Mouse (Mus musculus) forebrain, embryonic 11.5 days (tissue): Measurements from ENCODE around the gene Exoc3l2. TPM values are rescaled to one million over a fixed set of nuclear protein-coding genes. Genes with fewer than 3 reads are reported as not detected.

Experiments
- ATAC-seq: fragments of 200-750 bp; cut with Nextera tagmentation; replicated peaks from 2 replicates; pipeline ENCODE4 v1.8.0; 2017; ENCODE audit warnings: moderate TSS enrichment; ENCODE audit not compliant: low FRiP score
- DNase-seq: peaks from one replicate; pipeline ENCODE4 v3.0.0-alpha.2; 2017; ENCODE audit warnings: low spot score
- H3K27ac ChIP-seq: fragments of 300-500 bp; sonication (generic); 2 replicates; pipeline ENCODE4 v1.5.1; 2014; ENCODE audit warnings: low read depth, low read length
- H3K27me3 ChIP-seq: fragments of 300-500 bp; sonication (generic); 2 replicates; pipeline ENCODE4 v1.6.1; 2014; ENCODE audit warnings: mild to moderate bottlenecking, low read length, mixed read lengths; ENCODE audit not compliant: control insufficient read depth, insufficient read depth
- H3K36me3 ChIP-seq: fragments of 300-500 bp; sonication (generic); 2 replicates; pipeline ENCODE4 v1.6.1; 2014; ENCODE audit warnings: mild to moderate bottlenecking, low read length, moderate library complexity, mixed read lengths; ENCODE audit not compliant: control insufficient read depth, insufficient read depth
- H3K4me1 ChIP-seq: fragments of 300-500 bp; sonication (generic); replicated peaks from 2 replicates; pipeline ENCODE4 v1.6.1; 2014; ENCODE audit warnings: low read length, mixed read lengths; ENCODE audit not compliant: control insufficient read depth, insufficient read depth
- H3K4me2 ChIP-seq: fragments of 300-500 bp; sonication (generic); 2 replicates; pipeline ENCODE4 v1.6.1; 2014; ENCODE audit warnings: low read depth, mild to moderate bottlenecking, low read length, moderate library complexity, mixed read lengths; ENCODE audit not compliant: severe bottlenecking
- H3K4me3 ChIP-seq: fragments of 300-500 bp; sonication (generic); 2 replicates; pipeline ENCODE4 v1.5.1; 2014; ENCODE audit warnings: low read depth, low read length
- H3K9ac ChIP-seq: fragments of 300-500 bp; sonication (generic); 2 replicates; pipeline ENCODE4 v1.6.1; 2014; ENCODE audit warnings: low read length
- H3K9me3 ChIP-seq: fragments of 300-500 bp; sonication (generic); 2 replicates; pipeline ENCODE4 v1.6.1; 2016; ENCODE audit warnings: low read length, mixed read lengths; ENCODE audit not compliant: control insufficient read depth
- WGBS: fragments of 180-500 bp; shearing (Covaris S2); extraction: QIAGEN DNeasy Blood & Tissue Kit; methylation state at CpG from one replicate; pipeline ENCODE4 v1.1.7; 2014; 5-methylcytosine and 5-hydroxymethylcytosine counted together
- polyA plus RNA-seq: library from polyadenylated mRNA; unstranded; fragments of >200 nt; fragmentation: Nextera tagmentation; extraction: Ambion mirVana; gene quantifications from 2 replicates; pipeline ENCODE4 v1.2.1, GENCODE M21; 2014

Gene Exoc3l2
- 1.2 and 1.4 TPM in 2 replicates for polyA plus RNA-seq

GRCm38 (mm10) chr7:19462884-19463381, at the start of gene Exoc3l2:
Gene Exoc3l2, plus strand, starts transcription at chr7:19463331.
- H3K27ac ChIP-seq = no peak within 1 kb of the TSS
- no peaks in the 10 kb centered on the region for H3K4me1 ChIP-seq
- no peaks in the 10 kb centered on the region for H3K9me3 ChIP-seq
- peaks cover 6% of the 10 kb centered on the region; the same call in 1 of the 2 replicates for H3K27me3 ChIP-seq
- no peaks in the 10 kb centered on the region for H3K36me3 ChIP-seq
- H3K9ac ChIP-seq = no peak within 1 kb of the TSS
- H3K4me2 ChIP-seq = no peak within 1 kb of the TSS
- H3K4me3 ChIP-seq = no peak within 1 kb of the TSS
- ATAC-seq = no peak
- no peak for DNase-seq
- 20% methylated on average over 6 of the region's 6 CpGs for WGBS

- Histone ChIP-seq H3K9ac (no peak overlapping the region), H3K9me3 (no peaks in the 10 kb centered on the region), H3K4me3 (no peak overlapping the region), H3K36me3 (no peaks in the 10 kb centered on the region), H3K4me1 (no peaks in the 10 kb centered on the region), H3K27me3 (0 out of 2 replicates have a peak, but pooled peaks cover 2% of the 10 kb centered on the region), H3K27ac (no peak overlapping the region), H3K4me2 (no peak overlapping the region)
- DNase-seq = no peak
- 87% methylated on average over 3 of the region's 3 CpGs for WGBS
- ATAC-seq = no peak
Measured at GRCm38 (mm10) chr7:19413525-19413924, 49.6 kb upstream of the Exoc3l2 start.

GRCm38 (mm10) chr7:19416590-19416989, 46.5 kb upstream of the Exoc3l2 start:
- Histone ChIP-seq H3K27ac (no peak overlapping the region), H3K9me3 (no peaks in the 10 kb centered on the region), H3K36me3 (no peaks in the 10 kb centered on the region), H3K9ac (no peak overlapping the region), H3K4me2 (no peak overlapping the region), H3K4me3 (no peak overlapping the region), H3K4me1 (peaks cover 4% of the 10 kb centered on the region), H3K27me3 (peaks cover 26% of the 10 kb centered on the region)
- no peak for DNase-seq
- ATAC-seq = no peak
- WGBS = 85% methylated on average over 15 of the region's 15 CpGs

- ATAC-seq (no peak), DNase-seq (no peak)
- Histone ChIP-seq H3K4me1 (peaks cover 4% of the 10 kb centered on the region), H3K27me3 (peaks cover 28% of the 10 kb centered on the region), H3K4me2 (no peak overlapping the region), H3K4me3 (no peak overlapping the region), H3K36me3 (no peaks in the 10 kb centered on the region), H3K27ac (no peak overlapping the region), H3K9me3 (no peaks in the 10 kb centered on the region), H3K9ac (no peak overlapping the region)
- WGBS = 7% methylated on average over 28 of the region's 28 CpGs
Measured at GRCm38 (mm10) chr7:19420121-19420520, 43.0 kb upstream of the Exoc3l2 start.

GRCm38 (mm10) chr7:19420821-19421636, 42.1 kb upstream of the Exoc3l2 start:
- H3K4me3 ChIP-seq = peak overlapping the region; percentile 30
- WGBS = 13% methylated on average over 43 of the region's 43 CpGs
- H3K4me2 ChIP-seq = peak overlapping the region; percentile 59
- no peaks in the 10 kb centered on the region for H3K9me3 ChIP-seq
- peaks cover 28% of the 10 kb centered on the region for H3K27me3 ChIP-seq
- DNase-seq = peak; percentile 92
- no peak overlapping the region for H3K27ac ChIP-seq
- ATAC-seq = peak; percentile 99
- no peak overlapping the region for H3K9ac ChIP-seq
- peaks cover 4% of the 10 kb centered on the region for H3K4me1 ChIP-seq
- H3K36me3 ChIP-seq = no peaks in the 10 kb centered on the region

GRCm38 (mm10) chr7:19423083-19423482, 40.0 kb upstream of the Exoc3l2 start:
- Histone ChIP-seq H3K27ac (no peak overlapping the region), H3K27me3 (peaks cover 28% of the 10 kb centered on the region), H3K4me3 (no peak overlapping the region), H3K9ac (no peak overlapping the region), H3K36me3 (0 out of 2 replicates have a peak, but pooled peaks cover 2% of the 10 kb centered on the region), H3K9me3 (no peaks in the 10 kb centered on the region), H3K4me1 (peaks cover 4% of the 10 kb centered on the region), H3K4me2 (no peak overlapping the region)
- 79% methylated on average over 3 of the region's 3 CpGs for WGBS
- no peak for ATAC-seq
- DNase-seq = no peak

- 78% methylated on average over 4 of the region's 4 CpGs for WGBS
Measured at GRCm38 (mm10) chr7:19424051-19424450, 39.1 kb upstream of the Exoc3l2 start.

GRCm38 (mm10) chr7:19426349-19426748, 36.8 kb upstream of the Exoc3l2 start:
- DNase-seq = no peak
- 72% methylated on average over 6 of the region's 6 CpGs for WGBS
- Histone ChIP-seq H3K4me3 (no peak overlapping the region), H3K9me3 (no peaks in the 10 kb centered on the region), H3K27me3 (peaks cover 2% of the 10 kb centered on the region; the same call in 1 of the 2 replicates), H3K9ac (no peak overlapping the region), H3K36me3 (peaks cover 11% of the 10 kb centered on the region; the same call in 1 of the 2 replicates), H3K27ac (no peak overlapping the region), H3K4me2 (no peak overlapping the region), H3K4me1 (peaks cover 2% of the 10 kb centered on the region; the same call in 1 of the 2 replicates)
- no peak for ATAC-seq

More at GRCm38 (mm10) chr7:19424051-19424450, 39.1 kb upstream of the Exoc3l2 start:
- Histone ChIP-seq H3K4me2 (no peak overlapping the region), H3K4me3 (no peak overlapping the region), H3K36me3 (peaks cover 7% of the 10 kb centered on the region; the same call in 1 of the 2 replicates), H3K27me3 (peaks cover 22% of the 10 kb centered on the region), H3K9ac (no peak overlapping the region), H3K4me1 (peaks cover 4% of the 10 kb centered on the region), H3K9me3 (no peaks in the 10 kb centered on the region), H3K27ac (no peak overlapping the region)
- DNase-seq (no peak), ATAC-seq (no peak)
